Mouse (Mus musculus) brown adipose tissue, adult 24 weeks (tissue): ENCODE data around the gene AC129217.1. TPM values are rescaled to one million over a fixed set of nuclear protein-coding genes. Genes with fewer than 3 reads are reported as not detected.
"Not testable (repeated sequence)": the region's sequence is repeated elsewhere in the genome, so short reads cannot be mapped to it uniquely, and the experiment has no call there.

ENCODE experiments used
- H3K27ac ChIP-seq: fragments of 200-500 bp; replicated peaks from 2 replicates; pipeline ENCODE4 v1.5.1; 2012; ENCODE audit warnings: low read depth, mild to moderate bottlenecking, low read length
- H3K4me1 ChIP-seq: fragments of 200-500 bp; 2 replicates; pipeline ENCODE4 v1.6.1; 2012; ENCODE audit warnings: low read length, mixed read lengths; ENCODE audit not compliant: control insufficient read depth, insufficient read depth, insufficient read length
- H3K4me3 ChIP-seq: fragments of 200-500 bp; 2 replicates; pipeline ENCODE4 v1.5.1; 2012; ENCODE audit warnings: low read depth, mild to moderate bottlenecking, low read length, moderate library complexity; ENCODE audit not compliant: insufficient read depth
- polyA plus RNA-seq: library from polyadenylated mRNA; stranded (reverse); fragments of >200 nt; gene quantifications from 2 replicates; pipeline ENCODE4 v1.2.4, GENCODE M21; 2012; ENCODE audit not compliant: missing spikeins, insufficient read depth, insufficient read length

Gene AC129217.1
- polyA plus RNA-seq, 1 experiment = 39.8 TPM

GRCm38 (mm10) chr19:8839908-8840791 is 10.6 kb downstream of the AC129217.1 start:
- Histone ChIP-seq H3K4me1 (peaks cover 14% of the 10 kb centered on the region), H3K27ac (peak overlapping the region; percentile 86), H3K4me3 (peak overlapping the region; percentile 92)

GRCm38 (mm10) chr19:8841012-8841411 is 11.4 kb downstream of the AC129217.1 start:
- Histone ChIP-seq H3K4me1 (peaks cover 14% of the 10 kb centered on the region), H3K27ac (peak overlapping the region; percentile 86), H3K4me3 (peak overlapping the region; percentile 92)

GRCm38 (mm10) chr19:8842961-8843360 is 13.4 kb downstream of the AC129217.1 start:
- peak overlapping the region; percentile 78 for H3K27ac ChIP-seq
- H3K4me3 ChIP-seq = no peak overlapping the region
- H3K4me1 ChIP-seq = peaks cover 14% of the 10 kb centered on the region

GRCm38 (mm10) chr19:8844371-8845129 is 15.0 kb downstream of the AC129217.1 start:
- H3K4me1 ChIP-seq = peaks cover 9% of the 10 kb centered on the region
- no peak overlapping the region for H3K4me3 ChIP-seq
- H3K27ac ChIP-seq = peak overlapping the region; percentile 87

GRCm38 (mm10) chr19:8848356-8848755 is 18.8 kb downstream of the AC129217.1 start:
- Histone ChIP-seq H3K27ac (no peak overlapping the region), H3K4me3 (no peak overlapping the region), H3K4me1 (peaks cover 4% of the 10 kb centered on the region; the same call in 1 of the 2 replicates)

- H3K27ac ChIP-seq = peak within 1 kb of the TSS; percentile 21; the same call in 1 of the 2 replicates
- peaks cover 4% of the 10 kb centered on the region; the same call in 1 of the 2 replicates for H3K4me1 ChIP-seq
- H3K4me3 ChIP-seq = peak within 1 kb of the TSS; percentile 12
Measured at GRCm38 (mm10) chr19:8850402-8850901, 20.9 kb downstream of the AC129217.1 start, which contains the start of gene Lrrn4cl. Gene Lrrn4cl (plus strand): TSS chr19:8850768.

GRCm38 (mm10) chr19:8851639-8852038 is 22.1 kb downstream of the AC129217.1 start:
- Histone ChIP-seq H3K4me1 (peaks cover 4% of the 10 kb centered on the region; the same call in 1 of the 2 replicates), H3K27ac (no peak overlapping the region), H3K4me3 (peak overlapping the region; percentile 12)

GRCm38 (mm10) chr19:8852236-8852928 is 22.8 kb downstream of the AC129217.1 start:
- Histone ChIP-seq H3K4me3 (peak overlapping the region; percentile 12; the same call in 1 of the 2 replicates), H3K4me1 (peaks cover 4% of the 10 kb centered on the region; the same call in 1 of the 2 replicates)

GRCm38 (mm10) chr19:8853117-8853516 is 23.5 kb downstream of the AC129217.1 start:
- Histone ChIP-seq H3K4me1 (peaks cover 4% of the 10 kb centered on the region; the same call in 1 of the 2 replicates), H3K4me3 (no peak overlapping the region), H3K27ac (no peak overlapping the region)

More at GRCm38 (mm10) chr19:8852236-8852928, 22.8 kb downstream of the AC129217.1 start:
- peak overlapping the region; percentile 28; the same call in 1 of the 2 replicates for H3K27ac ChIP-seq

- Histone ChIP-seq H3K4me3 (no peak overlapping the region), H3K4me1 (no peaks in the 10 kb centered on the region)
Measured at GRCm38 (mm10) chr19:8857689-8858088, 28.1 kb downstream of the AC129217.1 start.

GRCm38 (mm10) chr19:8859018-8859417 is 29.4 kb downstream of the AC129217.1 start:
- Histone ChIP-seq H3K27ac (no peak overlapping the region), H3K4me3 (no peak overlapping the region), H3K4me1 (no peaks in the 10 kb centered on the region)

More at GRCm38 (mm10) chr19:8857689-8858088, 28.1 kb downstream of the AC129217.1 start:
- H3K27ac ChIP-seq = no peak overlapping the region

- Histone ChIP-seq H3K4me1 (no peaks in the 10 kb centered on the region), H3K27ac (no peak overlapping the region), H3K4me3 (no peak overlapping the region)
Measured at GRCm38 (mm10) chr19:8864265-8864664, 34.7 kb downstream of the AC129217.1 start.

- not testable (repeated sequence) for H3K4me1 ChIP-seq, H3K27ac ChIP-seq, H3K4me3 ChIP-seq
Measured at GRCm38 (mm10) chr19:8870381-8870780, 40.8 kb downstream of the AC129217.1 start.

- H3K27ac ChIP-seq = peak overlapping the region; percentile 73
- H3K4me3 ChIP-seq = peak overlapping the region; percentile 68
- H3K4me1 ChIP-seq = peaks cover 6% of the 10 kb centered on the region; the same call in 1 of the 2 replicates
Measured at GRCm38 (mm10) chr19:8870838-8871237, 41.3 kb downstream of the AC129217.1 start.
